Mouse (Mus musculus): ENCODE measurements around the gene Slc31a1. TPM values are rescaled to one million over a fixed set of nuclear protein-coding genes. Genes with fewer than 3 reads are reported as not detected.

The Slc31a1 gene
- polyA plus RNA-seq, 1 experiment = 20.8 TPM

GRCm38 (mm10) chr4:62357631-62358148 is 2.8 kb upstream of the Slc31a1 start:
- Histone ChIP-seq H3K4me1 (ENCODE audit: control insufficient read depth, insufficient read depth, low read length) (no peaks in the 10 kb centered on the region), H3K27ac (ENCODE audit: insufficient read depth, low read length) (no peak overlapping the region), H3K27me3 (ENCODE audit: control insufficient read depth, insufficient read depth, low read length) (no peaks in the 10 kb centered on the region), H3K4me3 (replicated peaks; ENCODE audit: insufficient read depth, low read depth, low read length) (no peak overlapping the region)
- no peak for TF ChIP-seq CTCF (IDR thresholded peaks at IDR 0.05; ENCODE audit: borderline replicate concordance, insufficient read depth, low read depth, low read length)
- no peak for TF ChIP-seq POLR2A (IDR thresholded peaks at IDR 0.05; ENCODE audit: borderline replicate concordance, insufficient read depth, low read length)
- DNase-seq = no peak
- WGBS = 97% methylated on average over 1 of the region's 1 CpGs

- Histone ChIP-seq H3K27ac (ENCODE audit: insufficient read depth, low read length) (no peak overlapping the region), H3K27me3 (ENCODE audit: control insufficient read depth, insufficient read depth, low read length) (no peaks in the 10 kb centered on the region), H3K4me3 (replicated peaks; ENCODE audit: insufficient read depth, low read depth, low read length) (peak overlapping the region; percentile 67), H3K4me1 (ENCODE audit: control insufficient read depth, insufficient read depth, low read length) (no peaks in the 10 kb centered on the region)
- TF ChIP-seq POLR2A (IDR thresholded peaks at IDR 0.05; ENCODE audit: borderline replicate concordance, insufficient read depth, low read length) (no peak), CTCF (IDR thresholded peaks at IDR 0.05; ENCODE audit: borderline replicate concordance, insufficient read depth, low read depth, low read length) (no peak)
- 38% methylated on average over 7 of the region's 7 CpGs for WGBS
- no peak for DNase-seq
Measured at GRCm38 (mm10) chr4:62359256-62359775, 1.2 kb upstream of the Slc31a1 start.

GRCm38 (mm10) chr4:62360805-62361455 is 403 bp downstream of the Slc31a1 start:
- H3K27ac ChIP-seq (ENCODE audit: insufficient read depth, low read length) = no peak overlapping the region
- H3K4me3 ChIP-seq (replicated peaks; ENCODE audit: insufficient read depth, low read depth, low read length) = peak overlapping the region; percentile 67
- DNase-seq = no peak
- H3K27me3 ChIP-seq (ENCODE audit: control insufficient read depth, insufficient read depth, low read length) = no peaks in the 10 kb centered on the region
- H3K4me1 ChIP-seq (ENCODE audit: control insufficient read depth, insufficient read depth, low read length) = no peaks in the 10 kb centered on the region
- under 1% methylated on average over 22 of the region's 22 CpGs for WGBS
- no peak for TF ChIP-seq POLR2A (IDR thresholded peaks at IDR 0.05; ENCODE audit: borderline replicate concordance, insufficient read depth, low read length)
- no peak for TF ChIP-seq CTCF (IDR thresholded peaks at IDR 0.05; ENCODE audit: borderline replicate concordance, insufficient read depth, low read depth, low read length)

GRCm38 (mm10) chr4:62361571-62361970 is 1.0 kb downstream of the Slc31a1 start:
- Histone ChIP-seq H3K4me1 (ENCODE audit: control insufficient read depth, insufficient read depth, low read length) (no peaks in the 10 kb centered on the region), H3K27ac (ENCODE audit: insufficient read depth, low read length) (no peak overlapping the region), H3K27me3 (ENCODE audit: control insufficient read depth, insufficient read depth, low read length) (no peaks in the 10 kb centered on the region), H3K4me3 (replicated peaks; ENCODE audit: insufficient read depth, low read depth, low read length) (no peak overlapping the region)
- no peak for TF ChIP-seq POLR2A (IDR thresholded peaks at IDR 0.05; ENCODE audit: borderline replicate concordance, insufficient read depth, low read length)
- no peak for TF ChIP-seq CTCF (IDR thresholded peaks at IDR 0.05; ENCODE audit: borderline replicate concordance, insufficient read depth, low read depth, low read length)
- no peak for DNase-seq
- WGBS = 28% methylated on average over 6 of the region's 6 CpGs

- no peak overlapping the region for H3K27ac ChIP-seq (ENCODE audit: insufficient read depth, low read length)
- no peak for DNase-seq
- no peaks in the 10 kb centered on the region for H3K27me3 ChIP-seq (ENCODE audit: control insufficient read depth, insufficient read depth, low read length)
- 97% methylated on average over 1 of the region's 1 CpGs for WGBS
- no peaks in the 10 kb centered on the region for H3K4me1 ChIP-seq (ENCODE audit: control insufficient read depth, insufficient read depth, low read length)
- TF ChIP-seq POLR2A (IDR thresholded peaks at IDR 0.05; ENCODE audit: borderline replicate concordance, insufficient read depth, low read length) (no peak), CTCF (IDR thresholded peaks at IDR 0.05; ENCODE audit: borderline replicate concordance, insufficient read depth, low read depth, low read length) (no peak)
- H3K4me3 ChIP-seq (replicated peaks; ENCODE audit: insufficient read depth, low read depth, low read length) = no peak overlapping the region
Measured at GRCm38 (mm10) chr4:62361997-62362396, 1.5 kb downstream of the Slc31a1 start.

GRCm38 (mm10) chr4:62362437-62362836 is 1.9 kb downstream of the Slc31a1 start:
- Histone ChIP-seq H3K27ac (ENCODE audit: insufficient read depth, low read length) (no peak overlapping the region), H3K4me3 (replicated peaks; ENCODE audit: insufficient read depth, low read depth, low read length) (no peak overlapping the region), H3K27me3 (ENCODE audit: control insufficient read depth, insufficient read depth, low read length) (no peaks in the 10 kb centered on the region), H3K4me1 (ENCODE audit: control insufficient read depth, insufficient read depth, low read length) (no peaks in the 10 kb centered on the region)
- no peak for TF ChIP-seq POLR2A (IDR thresholded peaks at IDR 0.05; ENCODE audit: borderline replicate concordance, insufficient read depth, low read length)
- no peak for TF ChIP-seq CTCF (IDR thresholded peaks at IDR 0.05; ENCODE audit: borderline replicate concordance, insufficient read depth, low read depth, low read length)
- WGBS = 95% methylated on average over 2 of the region's 2 CpGs
- DNase-seq = no peak

- TF ChIP-seq POLR2A (IDR thresholded peaks at IDR 0.05; ENCODE audit: borderline replicate concordance, insufficient read depth, low read length) (no peak), CTCF (IDR thresholded peaks at IDR 0.05; ENCODE audit: borderline replicate concordance, insufficient read depth, low read depth, low read length) (no peak)
- WGBS = 94% methylated on average over 8 of the region's 8 CpGs
- Histone ChIP-seq H3K27ac (ENCODE audit: insufficient read depth, low read length) (no peak overlapping the region), H3K4me3 (replicated peaks; ENCODE audit: insufficient read depth, low read depth, low read length) (no peak overlapping the region), H3K27me3 (ENCODE audit: control insufficient read depth, insufficient read depth, low read length) (no peaks in the 10 kb centered on the region), H3K4me1 (ENCODE audit: control insufficient read depth, insufficient read depth, low read length) (no peaks in the 10 kb centered on the region)
- no peak for DNase-seq
Measured at GRCm38 (mm10) chr4:62364299-62364698, 3.8 kb downstream of the Slc31a1 start.

GRCm38 (mm10) chr4:62366291-62366690 is 5.8 kb downstream of the Slc31a1 start:
- WGBS = 89% methylated on average over 4 of the region's 4 CpGs
- H3K4me1 ChIP-seq (ENCODE audit: control insufficient read depth, insufficient read depth, low read length) = no peaks in the 10 kb centered on the region
- no peak for DNase-seq
- H3K4me3 ChIP-seq (replicated peaks; ENCODE audit: insufficient read depth, low read depth, low read length) = no peak overlapping the region
- no peak overlapping the region for H3K27ac ChIP-seq (ENCODE audit: insufficient read depth, low read length)
- TF ChIP-seq POLR2A (IDR thresholded peaks at IDR 0.05; ENCODE audit: borderline replicate concordance, insufficient read depth, low read length) (no peak), CTCF (IDR thresholded peaks at IDR 0.05; ENCODE audit: borderline replicate concordance, insufficient read depth, low read depth, low read length) (no peak)
- no peaks in the 10 kb centered on the region for H3K27me3 ChIP-seq (ENCODE audit: control insufficient read depth, insufficient read depth, low read length)
